Mouse (Mus musculus) liver, embryonic 15.5 days (tissue): ENCODE results near the gene Tagln3. TPM values are rescaled to one million over a fixed set of nuclear protein-coding genes. Genes with fewer than 3 reads are reported as not detected.

Experiments used
- ATAC-seq: fragments of 200-750 bp; cut with Nextera tagmentation; 2 replicates; pipeline ENCODE4 v1.8.0; 2017; ENCODE audit warnings: moderate number of reproducible peaks, mild to moderate bottlenecking, moderate library complexity; ENCODE audit not compliant: insufficient read depth
- H3K27ac ChIP-seq: fragments of 300-500 bp; sonication (generic); replicated peaks from 2 replicates; pipeline ENCODE4 v1.5.1; 2015; ENCODE audit warnings: mild to moderate bottlenecking, inconsistent platforms
- H3K27me3 ChIP-seq: fragments of 300-500 bp; sonication (generic); 2 replicates; pipeline ENCODE4 v1.6.1; 2015; ENCODE audit warnings: mild to moderate bottlenecking, inconsistent platforms
- H3K36me3 ChIP-seq: fragments of 300-500 bp; sonication (generic); replicated peaks from 2 replicates; pipeline ENCODE4 v1.6.1; 2015; ENCODE audit warnings: moderate library complexity, mild to moderate bottlenecking, inconsistent platforms
- H3K4me1 ChIP-seq: fragments of 300-500 bp; sonication (generic); replicated peaks from 2 replicates; pipeline ENCODE4 v1.6.1; 2015; ENCODE audit warnings: inconsistent platforms
- H3K4me2 ChIP-seq: fragments of 300-500 bp; sonication (generic); 2 replicates; pipeline ENCODE4 v1.6.1; 2015; ENCODE audit warnings: moderate library complexity, mild to moderate bottlenecking, inconsistent platforms
- H3K4me3 ChIP-seq: fragments of 300-500 bp; sonication (generic); replicated peaks from 2 replicates; pipeline ENCODE4 v1.5.1; 2015; ENCODE audit warnings: mild to moderate bottlenecking, inconsistent platforms
- H3K9ac ChIP-seq: fragments of 300-500 bp; sonication (generic); 2 replicates; pipeline ENCODE4 v1.6.1; 2015; ENCODE audit warnings: moderate library complexity, mild to moderate bottlenecking, inconsistent platforms
- H3K9me3 ChIP-seq: fragments of 300-500 bp; sonication (generic); replicated peaks from 2 replicates; pipeline ENCODE4 v1.6.1; 2016; ENCODE audit warnings: inconsistent platforms
- WGBS: fragments of 180-500 bp; shearing (Covaris S2); methylation state at CpG from one replicate; pipeline ENCODE4 v1.1.7; 2015; ENCODE audit warnings: mixed read lengths; ENCODE audit not compliant: insufficient replicate concordance; 5-methylcytosine and 5-hydroxymethylcytosine counted together
- polyA plus RNA-seq: library from polyadenylated mRNA; unstranded; fragments of >200 nt; fragmentation: Nextera tagmentation; extraction: Ambion mirVana; gene quantifications from 2 replicates; pipeline ENCODE4 v1.2.1, GENCODE M21; 2015

Tagln3 gene
- 0.38 and 0.48 TPM in 2 replicates for polyA plus RNA-seq

GRCm38 (mm10) chr16:45724061-45724741, at the start of gene Tagln3:
Tagln3 (minus strand) TSS chr16:45724608.
- Histone ChIP-seq H3K9ac (no peak within 1 kb of the TSS), H3K4me2 (peak within 1 kb of the TSS; percentile 61), H3K4me3 (peak within 1 kb of the TSS; percentile 36), H3K9me3 (no peaks in the 10 kb centered on the region), H3K27ac (no peak within 1 kb of the TSS), H3K27me3 (peaks cover 26% of the 10 kb centered on the region), H3K4me1 (peaks cover 11% of the 10 kb centered on the region; the same call in 1 of the 2 replicates), H3K36me3 (0 out of 2 replicates have a peak, but pooled peaks cover 4% of the 10 kb centered on the region)
- WGBS, result 3% methylated on average over 30 of the region's 30 CpGs
- ATAC-seq, result no peak

- no peak overlapping the region for H3K4me3 ChIP-seq
- H3K36me3 ChIP-seq, result no peaks in the 10 kb centered on the region; the same call in 1 of the 2 replicates
- no peak overlapping the region for H3K9ac ChIP-seq
Measured at GRCm38 (mm10) chr16:45770914-45771313, 46.5 kb upstream of the Tagln3 start.

GRCm38 (mm10) chr16:45767853-45768640, 43.6 kb upstream of the Tagln3 start:
- H3K9ac ChIP-seq, result no peak overlapping the region
- no peak overlapping the region for H3K4me2 ChIP-seq
- no peak overlapping the region for H3K27ac ChIP-seq
- no peak overlapping the region for H3K4me3 ChIP-seq
- H3K9me3 ChIP-seq, result no peaks in the 10 kb centered on the region
- 73% methylated on average over 10 of the region's 10 CpGs for WGBS
- H3K27me3 ChIP-seq, result no peaks in the 10 kb centered on the region
- H3K4me1 ChIP-seq, result no peaks in the 10 kb centered on the region
- ATAC-seq, result no peak
- no peaks in the 10 kb centered on the region; the same call in 1 of the 2 replicates for H3K36me3 ChIP-seq

More at GRCm38 (mm10) chr16:45770914-45771313, 46.5 kb upstream of the Tagln3 start:
- no peaks in the 10 kb centered on the region for H3K4me1 ChIP-seq
- no peak overlapping the region for H3K27ac ChIP-seq
- H3K27me3 ChIP-seq, result no peaks in the 10 kb centered on the region
- WGBS, result 65% methylated on average over 6 of the region's 6 CpGs
- no peak for ATAC-seq
- no peaks in the 10 kb centered on the region for H3K9me3 ChIP-seq
- no peak overlapping the region for H3K4me2 ChIP-seq

- Histone ChIP-seq H3K4me2 (no peak overlapping the region), H3K36me3 (no peaks in the 10 kb centered on the region; the same call in 1 of the 2 replicates), H3K27me3 (no peaks in the 10 kb centered on the region), H3K4me1 (no peaks in the 10 kb centered on the region), H3K9ac (no peak overlapping the region), H3K4me3 (no peak overlapping the region), H3K27ac (no peak overlapping the region), H3K9me3 (no peaks in the 10 kb centered on the region)
- 55% methylated on average over 4 of the region's 4 CpGs for WGBS
- no peak for ATAC-seq
Measured at GRCm38 (mm10) chr16:45767434-45767833, 43.0 kb upstream of the Tagln3 start.

- no peak for ATAC-seq
- H3K9ac ChIP-seq, result no peak overlapping the region
- no peak overlapping the region for H3K27ac ChIP-seq
- WGBS, result 65% methylated on average over 7 of the region's 7 CpGs
- H3K4me2 ChIP-seq, result no peak overlapping the region
- no peaks in the 10 kb centered on the region for H3K4me1 ChIP-seq
- H3K4me3 ChIP-seq, result no peak overlapping the region
- H3K27me3 ChIP-seq, result no peaks in the 10 kb centered on the region
- H3K36me3 ChIP-seq, result 0 out of 2 replicates have a peak, but pooled peaks cover 3% of the 10 kb centered on the region
- H3K9me3 ChIP-seq, result no peaks in the 10 kb centered on the region
Measured at GRCm38 (mm10) chr16:45765801-45766494, 41.5 kb upstream of the Tagln3 start.

- ATAC-seq, result no peak
- Histone ChIP-seq H3K9me3 (no peaks in the 10 kb centered on the region), H3K27ac (no peak overlapping the region), H3K4me1 (no peaks in the 10 kb centered on the region), H3K9ac (no peak overlapping the region), H3K4me3 (no peak overlapping the region), H3K27me3 (no peaks in the 10 kb centered on the region), H3K4me2 (no peak overlapping the region), H3K36me3 (0 out of 2 replicates have a peak, but pooled peaks cover 3% of the 10 kb centered on the region)
- 54% methylated on average over 3 of the region's 3 CpGs for WGBS
Measured at GRCm38 (mm10) chr16:45765102-45765501, 40.7 kb upstream of the Tagln3 start.

- Histone ChIP-seq H3K4me2 (no peak overlapping the region), H3K36me3 (0 out of 2 replicates have a peak, but pooled peaks cover 3% of the 10 kb centered on the region), H3K27me3 (no peaks in the 10 kb centered on the region), H3K9ac (no peak overlapping the region), H3K9me3 (no peaks in the 10 kb centered on the region), H3K4me1 (no peaks in the 10 kb centered on the region), H3K4me3 (no peak overlapping the region), H3K27ac (no peak overlapping the region)
- WGBS, result 72% methylated on average over 13 of the region's 13 CpGs
- no peak for ATAC-seq
Measured at GRCm38 (mm10) chr16:45762859-45763505, 38.6 kb upstream of the Tagln3 start.

- no peak for ATAC-seq
- no peaks in the 10 kb centered on the region for H3K27me3 ChIP-seq
- H3K36me3 ChIP-seq, result 0 out of 2 replicates have a peak, but pooled peaks cover 3% of the 10 kb centered on the region
- H3K4me1 ChIP-seq, result no peaks in the 10 kb centered on the region; the same call in 1 of the 2 replicates
- 63% methylated on average over 1 of the region's 1 CpGs for WGBS
- no peak overlapping the region for H3K4me3 ChIP-seq
- H3K9ac ChIP-seq, result no peak overlapping the region
- no peaks in the 10 kb centered on the region for H3K9me3 ChIP-seq
- no peak overlapping the region for H3K27ac ChIP-seq
- H3K4me2 ChIP-seq, result no peak overlapping the region
Measured at GRCm38 (mm10) chr16:45761425-45761824, 37.0 kb upstream of the Tagln3 start.

- no peak overlapping the region for H3K4me2 ChIP-seq
- no peak for ATAC-seq
- 0 out of 2 replicates have a peak, but pooled peaks cover 3% of the 10 kb centered on the region for H3K36me3 ChIP-seq
- H3K4me3 ChIP-seq, result no peak overlapping the region
- no peak overlapping the region for H3K27ac ChIP-seq
- no peak overlapping the region for H3K9ac ChIP-seq
- no peaks in the 10 kb centered on the region for H3K27me3 ChIP-seq
- no peaks in the 10 kb centered on the region for H3K9me3 ChIP-seq
- WGBS, result 68% methylated on average over 9 of the region's 9 CpGs
- no peaks in the 10 kb centered on the region; the same call in 1 of the 2 replicates for H3K4me1 ChIP-seq
Measured at GRCm38 (mm10) chr16:45758726-45759269, 34.4 kb upstream of the Tagln3 start.

- Histone ChIP-seq H3K9ac (no peak overlapping the region), H3K4me3 (no peak overlapping the region), H3K4me2 (no peak overlapping the region), H3K27me3 (no peaks in the 10 kb centered on the region), H3K4me1 (no peaks in the 10 kb centered on the region; the same call in 1 of the 2 replicates), H3K9me3 (no peaks in the 10 kb centered on the region), H3K27ac (no peak overlapping the region), H3K36me3 (0 out of 2 replicates have a peak, but pooled peaks cover 3% of the 10 kb centered on the region)
- 51% methylated on average over 12 of the region's 12 CpGs for WGBS
- 0 out of 2 replicates have a peak, but pooled peaks have one; percentile 37 for ATAC-seq
Measured at GRCm38 (mm10) chr16:45757421-45758078, 33.1 kb upstream of the Tagln3 start.
